Mouse (Mus musculus) hindbrain, embryonic 11.5 days (tissue): ENCODE data around the gene Nol6. TPM values are rescaled to one million over a fixed set of nuclear protein-coding genes. Genes with fewer than 3 reads are reported as not detected.

ENCODE experiments used
- ATAC-seq: fragments of 200-750 bp; cut with Nextera tagmentation; 2 replicates; pipeline ENCODE4 v1.8.0; 2017; ENCODE audit warnings: mild to moderate bottlenecking, moderate TSS enrichment, moderate library complexity; ENCODE audit not compliant: low FRiP score
- DNase-seq: peaks from one replicate; pipeline ENCODE4 v3.0.0-alpha.2; 2015; ENCODE audit warnings: low spot score
- H3K27ac ChIP-seq: fragments of 300-500 bp; sonication (generic); 2 replicates; pipeline ENCODE4 v1.5.1; 2014; ENCODE audit warnings: mild to moderate bottlenecking, low read depth, low read length
- H3K27me3 ChIP-seq: fragments of 300-500 bp; sonication (generic); 2 replicates; pipeline ENCODE4 v1.6.1; 2014; ENCODE audit warnings: mild to moderate bottlenecking, low read length, moderate library complexity, mixed read lengths; ENCODE audit not compliant: control insufficient read depth, insufficient read depth
- H3K36me3 ChIP-seq: fragments of 300-500 bp; sonication (generic); 2 replicates; pipeline ENCODE4 v1.6.1; 2014; ENCODE audit warnings: mild to moderate bottlenecking, low read length, moderate library complexity, mixed read lengths; ENCODE audit not compliant: control insufficient read depth, insufficient read depth
- H3K4me1 ChIP-seq: fragments of 300-500 bp; sonication (generic); replicated peaks from 2 replicates; pipeline ENCODE4 v1.6.1; 2014; ENCODE audit warnings: low read length, mixed read lengths; ENCODE audit not compliant: control insufficient read depth, insufficient read depth
- H3K4me2 ChIP-seq: fragments of 300-500 bp; sonication (generic); replicated peaks from 2 replicates; pipeline ENCODE4 v1.6.1; 2014; ENCODE audit warnings: mild to moderate bottlenecking, low read depth, low read length
- H3K4me3 ChIP-seq: fragments of 300-500 bp; sonication (generic); 2 replicates; pipeline ENCODE4 v1.5.1; 2014; ENCODE audit warnings: low read depth, low read length
- H3K9ac ChIP-seq: fragments of 300-500 bp; sonication (generic); 2 replicates; pipeline ENCODE4 v1.6.1; 2014; ENCODE audit warnings: low read depth, low read length
- H3K9me3 ChIP-seq: fragments of 300-500 bp; sonication (generic); 2 replicates; pipeline ENCODE4 v1.6.1; 2016; ENCODE audit warnings: low read length; ENCODE audit not compliant: control insufficient read depth
- WGBS: fragments of 180-500 bp; shearing (Covaris S2); extraction: QIAGEN DNeasy Blood & Tissue Kit; methylation state at CpG from one replicate; pipeline ENCODE4 v1.1.7; 2014; 5-methylcytosine and 5-hydroxymethylcytosine counted together
- polyA plus RNA-seq: library from polyadenylated mRNA; unstranded; fragments of >200 nt; fragmentation: Nextera tagmentation; extraction: Ambion mirVana; gene quantifications from 2 replicates; pipeline ENCODE4 v1.2.1, GENCODE M21; 2014

The Nol6 gene
- polyA plus RNA-seq, 1 experiment from 2014 or later = 14.7 TPM

- 77% methylated on average over 6 of the region's 6 CpGs for WGBS
- Histone ChIP-seq H3K36me3 (no peaks in the 10 kb centered on the region), H3K4me3 (no peak overlapping the region), H3K4me2 (no peak overlapping the region), H3K9me3 (no peaks in the 10 kb centered on the region), H3K4me1 (no peaks in the 10 kb centered on the region), H3K27ac (no peak overlapping the region), H3K9ac (no peak overlapping the region), H3K27me3 (no peaks in the 10 kb centered on the region)
- DNase-seq (no peak), ATAC-seq (no peak)
Observed at GRCm38 (mm10) chr4:41133529-41134291, 9.5 kb upstream of the Nol6 start.

DNA sequence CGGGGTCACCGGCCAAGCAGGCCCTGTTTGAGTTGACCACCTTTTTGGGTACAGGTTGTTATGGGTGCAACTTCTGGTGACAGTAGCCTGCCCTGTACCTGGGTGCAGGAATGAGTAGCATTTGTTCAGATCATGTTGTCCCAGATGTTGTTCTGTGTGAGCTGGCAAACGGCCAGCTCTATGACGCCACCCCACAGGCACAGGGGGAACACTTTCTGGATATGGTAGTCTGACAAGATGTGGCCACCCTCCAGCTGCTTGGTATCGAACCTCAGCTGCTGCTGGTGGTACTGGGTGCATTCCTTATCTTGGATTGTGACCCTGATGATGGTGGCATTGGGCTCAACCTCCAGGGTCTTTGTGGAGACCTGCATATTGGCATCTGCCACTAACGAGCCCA is 8.2 kb upstream of the Nol6 start:
- H3K4me1 ChIP-seq = no peaks in the 10 kb centered on the region
- 81% methylated on average over 6 of the region's 6 CpGs for WGBS
- no peak overlapping the region for H3K4me3 ChIP-seq
- DNase-seq = no peak
- ATAC-seq = no peak
- H3K36me3 ChIP-seq = no peaks in the 10 kb centered on the region
- H3K27me3 ChIP-seq = no peaks in the 10 kb centered on the region
- no peaks in the 10 kb centered on the region for H3K9me3 ChIP-seq
- no peak overlapping the region for H3K27ac ChIP-seq
- no peak overlapping the region for H3K4me2 ChIP-seq
- no peak overlapping the region for H3K9ac ChIP-seq

DNA sequence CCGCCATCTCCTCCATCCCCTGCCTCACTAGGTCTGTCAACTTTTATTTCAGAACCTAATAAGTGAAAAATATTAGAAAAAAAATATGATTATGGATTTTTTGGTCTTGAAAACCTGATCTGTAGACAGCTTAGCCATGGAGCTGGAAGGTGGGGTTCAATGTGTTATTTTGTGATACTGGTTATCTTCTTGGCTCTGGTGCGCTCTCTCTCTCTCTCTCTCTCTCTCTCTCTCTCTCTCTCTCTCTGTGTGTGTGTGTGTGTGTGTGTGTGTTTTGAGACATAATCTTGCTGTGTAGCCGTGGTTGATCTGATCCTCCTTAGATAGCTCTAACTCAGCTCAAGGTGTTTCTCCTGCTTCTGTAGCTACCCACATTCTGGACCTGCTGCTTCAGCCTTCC is 5.6 kb upstream of the Nol6 start:
- no peak for ATAC-seq
- no peak overlapping the region for H3K4me3 ChIP-seq

GRCm38 (mm10) chr4:41129406-41129805 is 5.2 kb upstream of the Nol6 start:
- Histone ChIP-seq H3K4me2 (no peak overlapping the region), H3K4me1 (no peaks in the 10 kb centered on the region), H3K36me3 (no peaks in the 10 kb centered on the region), H3K4me3 (no peak overlapping the region), H3K9me3 (no peaks in the 10 kb centered on the region), H3K27ac (no peak overlapping the region), H3K9ac (no peak overlapping the region), H3K27me3 (no peaks in the 10 kb centered on the region)
- 7% methylated on average over 2 of the region's 2 CpGs for WGBS
- DNase-seq (peak; percentile 66), ATAC-seq (peak; percentile 43; the same call in 1 of the 2 replicates)

More for the DNA sequence above, 5.6 kb upstream of the Nol6 start:
- no peaks in the 10 kb centered on the region for H3K36me3 ChIP-seq
- H3K4me2 ChIP-seq = no peak overlapping the region
- no peak for DNase-seq
- no peaks in the 10 kb centered on the region for H3K27me3 ChIP-seq
- no peaks in the 10 kb centered on the region for H3K9me3 ChIP-seq
- H3K9ac ChIP-seq = no peak overlapping the region
- no peak overlapping the region for H3K27ac ChIP-seq
- 77% methylated on average over 3 of the region's 3 CpGs for WGBS
- H3K4me1 ChIP-seq = no peaks in the 10 kb centered on the region

- H3K27ac ChIP-seq = no peak overlapping the region
- peak; percentile 25; the same call in 1 of the 2 replicates for ATAC-seq
- H3K27me3 ChIP-seq = no peaks in the 10 kb centered on the region
- no peaks in the 10 kb centered on the region for H3K9me3 ChIP-seq
- H3K4me2 ChIP-seq = no peak overlapping the region
- no peaks in the 10 kb centered on the region for H3K4me1 ChIP-seq
- no peak overlapping the region for H3K4me3 ChIP-seq
- peaks cover 16% of the 10 kb centered on the region; the same call in 1 of the 2 replicates for H3K36me3 ChIP-seq
- peak; percentile 77 for DNase-seq
- WGBS = 78% methylated on average over 11 of the region's 11 CpGs
- H3K9ac ChIP-seq = no peak overlapping the region
Observed at GRCm38 (mm10) chr4:41118706-41119292, 5.5 kb downstream of the Nol6 start.

GRCm38 (mm10) chr4:41116817-41117216 is 7.4 kb downstream of the Nol6 start:
- Histone ChIP-seq H3K36me3 (peaks cover 16% of the 10 kb centered on the region; the same call in 1 of the 2 replicates), H3K4me1 (no peaks in the 10 kb centered on the region), H3K4me2 (no peak overlapping the region), H3K27me3 (no peaks in the 10 kb centered on the region), H3K4me3 (no peak overlapping the region), H3K9me3 (no peaks in the 10 kb centered on the region), H3K9ac (no peak overlapping the region), H3K27ac (no peak overlapping the region)
- DNase-seq = no peak
- WGBS = 79% methylated on average over 3 of the region's 3 CpGs
- no peak for ATAC-seq

- no peak overlapping the region for H3K9ac ChIP-seq
- no peaks in the 10 kb centered on the region for H3K27me3 ChIP-seq
- H3K27ac ChIP-seq = no peak overlapping the region
- ATAC-seq (no peak), DNase-seq (no peak)
- no peaks in the 10 kb centered on the region for H3K9me3 ChIP-seq
- WGBS = 97% methylated on average over 15 of the region's 15 CpGs
- no peak overlapping the region for H3K4me3 ChIP-seq
- peaks cover 16% of the 10 kb centered on the region; the same call in 1 of the 2 replicates for H3K36me3 ChIP-seq
- H3K4me1 ChIP-seq = no peaks in the 10 kb centered on the region
- no peak overlapping the region for H3K4me2 ChIP-seq
Observed at GRCm38 (mm10) chr4:41115793-41116192, 8.5 kb downstream of the Nol6 start.

DNA sequence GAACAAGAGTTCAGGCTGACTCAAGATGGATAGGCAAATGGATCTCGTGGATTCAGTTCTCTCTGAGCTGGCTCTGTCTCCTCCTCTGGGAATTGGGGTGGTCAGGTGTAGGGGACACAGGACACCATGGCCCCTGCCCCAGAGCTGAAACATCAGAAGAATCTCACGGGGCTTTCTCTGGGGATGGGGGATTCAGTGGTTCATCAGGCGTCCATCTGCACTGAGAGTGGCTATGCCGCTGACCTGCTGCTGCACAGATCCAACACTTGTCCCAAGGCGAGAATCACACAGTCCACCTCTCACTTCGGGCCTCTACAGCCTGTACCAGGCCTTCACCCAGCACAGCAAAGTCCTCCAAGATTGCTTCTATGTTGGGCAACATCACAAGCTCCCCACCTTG is 9.2 kb downstream of the Nol6 start:
- no peaks in the 10 kb centered on the region for H3K4me1 ChIP-seq
- ATAC-seq (no peak), DNase-seq (no peak)
- H3K9me3 ChIP-seq = no peaks in the 10 kb centered on the region
- H3K36me3 ChIP-seq = peaks cover 16% of the 10 kb centered on the region; the same call in 1 of the 2 replicates
- no peak overlapping the region for H3K9ac ChIP-seq
- H3K27me3 ChIP-seq = no peaks in the 10 kb centered on the region
- H3K4me3 ChIP-seq = no peak overlapping the region
- 86% methylated on average over 6 of the region's 6 CpGs for WGBS
- H3K4me2 ChIP-seq = no peak overlapping the region
- no peak overlapping the region for H3K27ac ChIP-seq
